Mouse (Mus musculus) limb, embryonic 13.5 days (tissue): ENCODE measurements around the gene Shq1. TPM values are rescaled to one million over a fixed set of nuclear protein-coding genes. Genes with fewer than 3 reads are reported as not detected.

ENCODE experiments used
- ATAC-seq: fragments of 200-750 bp; cut with Nextera tagmentation; 2 replicates; pipeline ENCODE4 v1.8.0; 2017; ENCODE audit warnings: low read depth, moderate number of reproducible peaks, moderate TSS enrichment; ENCODE audit not compliant: low FRiP score
- H3K27ac ChIP-seq: fragments of 300-500 bp; sonication (generic); 2 replicates; pipeline ENCODE4 v1.5.1; 2015; ENCODE audit warnings: inconsistent platforms, mild to moderate bottlenecking, moderate library complexity
- H3K27me3 ChIP-seq: fragments of 300-500 bp; sonication (generic); 2 replicates; pipeline ENCODE4 v1.6.1; 2015; ENCODE audit warnings: mild to moderate bottlenecking, inconsistent platforms
- H3K36me3 ChIP-seq: fragments of 300-500 bp; sonication (generic); 2 replicates; pipeline ENCODE4 v1.6.1; 2015; ENCODE audit warnings: inconsistent platforms, mild to moderate bottlenecking, moderate library complexity
- H3K4me1 ChIP-seq: fragments of 300-500 bp; sonication (generic); 2 replicates; pipeline ENCODE4 v1.6.1; 2015; ENCODE audit warnings: inconsistent platforms
- H3K4me2 ChIP-seq: fragments of 300-500 bp; sonication (generic); replicated peaks from 2 replicates; pipeline ENCODE4 v1.6.1; 2015; ENCODE audit warnings: inconsistent platforms, mild to moderate bottlenecking, moderate library complexity
- H3K4me3 ChIP-seq: fragments of 300-500 bp; sonication (generic); 2 replicates; pipeline ENCODE4 v1.5.1; 2015; ENCODE audit warnings: moderate library complexity, mild to moderate bottlenecking, inconsistent platforms
- H3K9ac ChIP-seq: fragments of 300-500 bp; sonication (generic); 2 replicates; pipeline ENCODE4 v1.6.1; 2015; ENCODE audit warnings: mild to moderate bottlenecking, inconsistent platforms
- H3K9me3 ChIP-seq: fragments of 300-500 bp; sonication (generic); 2 replicates; pipeline ENCODE4 v1.6.1; 2016; ENCODE audit warnings: inconsistent platforms
- WGBS: fragments of 180-500 bp; shearing (Covaris S2); methylation state at CpG from one replicate; pipeline ENCODE4 v1.1.7; 2015; 5-methylcytosine and 5-hydroxymethylcytosine counted together
- polyA plus RNA-seq: library from polyadenylated mRNA; unstranded; fragments of >200 nt; fragmentation: Nextera tagmentation; extraction: Ambion mirVana; gene quantifications from 2 replicates; pipeline ENCODE4 v1.2.1, GENCODE M21; 2015

The Shq1 gene
- polyA plus RNA-seq, 1 experiment from 2014 or later: 18.6 TPM

DNA sequence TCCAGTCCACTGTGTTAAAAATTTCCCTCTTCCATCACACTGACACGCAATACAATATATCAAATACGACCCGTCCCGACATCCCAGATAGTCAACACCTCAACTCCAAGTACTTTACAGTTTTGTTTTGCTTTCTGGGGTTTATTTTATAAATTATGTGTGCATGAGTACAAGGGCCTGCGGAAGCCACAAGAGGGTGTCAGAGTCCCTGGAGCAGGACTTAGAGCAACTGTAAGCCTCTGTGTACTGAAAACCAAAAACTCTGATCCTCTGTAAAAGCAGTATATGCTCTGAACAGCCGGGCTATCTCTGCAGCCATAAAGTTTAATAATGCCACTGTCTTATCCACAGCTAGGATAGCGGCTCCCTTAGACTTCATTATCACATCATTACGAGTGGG is 3.3 kb downstream of the Shq1 start:
- H3K27me3 ChIP-seq: 0 out of 2 replicates have a peak, but pooled peaks cover 7% of the 10 kb centered on the region
- no peak overlapping the region for H3K27ac ChIP-seq
- no peak overlapping the region for H3K4me2 ChIP-seq
- no peak for ATAC-seq
- H3K9ac ChIP-seq: no peak overlapping the region
- peaks cover 14% of the 10 kb centered on the region for H3K4me1 ChIP-seq
- H3K4me3 ChIP-seq: no peak overlapping the region
- no peaks in the 10 kb centered on the region for H3K9me3 ChIP-seq
- peaks cover 21% of the 10 kb centered on the region for H3K36me3 ChIP-seq
- WGBS: 82% methylated on average over 8 of the region's 8 CpGs

DNA sequence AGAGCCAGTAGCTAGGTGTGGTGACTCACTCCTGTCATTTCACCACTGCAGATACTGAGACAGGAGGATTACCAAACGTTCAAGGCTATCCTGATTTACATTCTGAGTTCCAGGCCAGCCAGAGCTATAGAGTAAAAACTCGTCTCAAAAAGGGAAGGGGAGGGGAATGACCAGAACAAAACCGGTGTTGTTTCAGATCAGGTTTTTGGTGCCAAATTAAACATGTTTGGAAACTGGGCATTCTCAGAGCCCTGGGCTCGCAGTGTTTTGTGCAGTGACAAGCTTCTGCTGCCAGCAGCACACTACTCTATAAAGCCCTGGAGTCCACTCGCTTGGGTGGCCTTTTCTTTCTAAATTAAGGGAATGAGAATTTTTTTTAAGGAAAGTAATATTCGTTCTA is 8.7 kb downstream of the Shq1 start:
- Histone ChIP-seq H3K9ac (no peak overlapping the region), H3K36me3 (peaks cover 39% of the 10 kb centered on the region)

DNA sequence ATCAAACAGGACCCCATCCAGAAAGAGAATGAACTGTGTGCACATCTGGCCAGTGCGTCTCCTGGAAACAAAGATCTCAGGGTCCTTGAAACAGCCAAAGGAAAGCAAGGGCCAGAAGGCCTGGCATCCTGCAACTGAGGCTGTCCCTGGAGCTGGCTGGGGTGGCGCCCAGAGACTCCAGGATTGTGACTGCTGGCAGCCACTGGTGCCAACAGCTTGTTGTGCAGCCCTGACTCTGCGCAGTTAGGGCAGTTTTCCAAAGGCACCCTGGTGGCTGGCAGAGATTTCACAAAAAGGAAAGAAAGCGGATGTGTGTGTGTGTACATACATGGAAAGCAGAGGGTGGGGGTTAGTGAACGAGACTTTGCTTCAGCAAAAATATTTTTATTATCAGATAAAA is 10.6 kb downstream of the Shq1 start:
- Histone ChIP-seq H3K36me3 (peaks cover 39% of the 10 kb centered on the region), H3K4me3 (no peak overlapping the region), H3K4me1 (peaks cover 4% of the 10 kb centered on the region; the same call in 1 of the 2 replicates), H3K9ac (no peak overlapping the region), H3K27me3 (no peaks in the 10 kb centered on the region), H3K4me2 (no peak overlapping the region), H3K9me3 (no peaks in the 10 kb centered on the region), H3K27ac (no peak overlapping the region)
- ATAC-seq: no peak
- WGBS: 85% methylated on average over 5 of the region's 5 CpGs

More for the DNA sequence above, 8.7 kb downstream of the Shq1 start:
- no peaks in the 10 kb centered on the region for H3K9me3 ChIP-seq
- 68% methylated on average over 6 of the region's 6 CpGs for WGBS
- ATAC-seq: no peak
- H3K27me3 ChIP-seq: no peaks in the 10 kb centered on the region
- no peak overlapping the region for H3K4me3 ChIP-seq
- H3K27ac ChIP-seq: no peak overlapping the region
- H3K4me2 ChIP-seq: no peak overlapping the region
- peaks cover 4% of the 10 kb centered on the region; the same call in 1 of the 2 replicates for H3K4me1 ChIP-seq

DNA sequence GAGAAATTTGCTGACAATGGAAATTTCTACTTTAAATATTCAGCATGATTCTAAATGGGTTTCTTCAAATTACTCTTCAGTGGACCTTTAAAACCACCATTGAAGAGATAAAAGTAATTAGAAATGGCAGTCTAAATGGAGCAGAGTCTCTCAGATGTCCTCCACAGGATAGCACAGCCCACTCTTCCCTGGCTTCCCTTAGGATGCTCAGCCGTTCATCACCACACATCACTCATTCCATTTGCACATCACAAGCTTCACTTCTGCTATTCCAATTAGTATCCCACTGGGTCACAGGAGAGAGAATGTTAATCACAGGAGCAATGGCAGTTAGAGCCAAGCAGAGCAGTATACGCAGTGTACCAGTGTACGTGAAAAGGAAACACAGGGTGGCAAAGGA is 18.4 kb downstream of the Shq1 start:
- no peak overlapping the region for H3K4me2 ChIP-seq
- peaks cover 6% of the 10 kb centered on the region for H3K36me3 ChIP-seq
- no peak overlapping the region for H3K4me3 ChIP-seq
- 58% methylated on average over 3 of the region's 3 CpGs for WGBS
- no peaks in the 10 kb centered on the region for H3K9me3 ChIP-seq
- no peak overlapping the region for H3K9ac ChIP-seq
- no peaks in the 10 kb centered on the region for H3K27me3 ChIP-seq
- H3K27ac ChIP-seq: no peak overlapping the region
- no peaks in the 10 kb centered on the region for H3K4me1 ChIP-seq
- ATAC-seq: no peak

DNA sequence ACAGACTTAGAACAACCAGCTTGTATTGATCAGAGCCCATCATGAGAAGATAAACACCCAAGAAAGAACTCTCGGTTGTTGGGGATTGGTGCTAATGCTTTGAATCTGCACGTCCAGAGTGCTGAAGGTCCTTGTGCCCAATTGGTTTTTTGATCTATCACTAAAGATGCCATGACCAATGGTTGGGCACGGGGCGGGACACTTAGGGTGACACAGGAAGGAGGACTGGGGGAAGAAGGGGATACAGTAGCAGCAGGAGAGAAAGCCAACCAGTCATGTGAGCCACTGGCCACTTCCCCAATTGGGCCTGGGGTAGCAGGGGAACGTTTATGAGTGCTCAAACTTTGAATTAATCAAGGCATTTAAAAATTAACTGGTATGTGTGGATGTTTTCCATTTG is 23.8 kb downstream of the Shq1 start:
- peaks cover 19% of the 10 kb centered on the region for H3K4me1 ChIP-seq
- no peak overlapping the region for H3K9ac ChIP-seq
- 76% methylated on average over 5 of the region's 5 CpGs for WGBS
- H3K4me2 ChIP-seq: no peak overlapping the region
- no peak overlapping the region for H3K27ac ChIP-seq
- H3K4me3 ChIP-seq: no peak overlapping the region
- no peaks in the 10 kb centered on the region for H3K36me3 ChIP-seq
- H3K27me3 ChIP-seq: no peaks in the 10 kb centered on the region
- ATAC-seq: no peak
- no peaks in the 10 kb centered on the region for H3K9me3 ChIP-seq

DNA sequence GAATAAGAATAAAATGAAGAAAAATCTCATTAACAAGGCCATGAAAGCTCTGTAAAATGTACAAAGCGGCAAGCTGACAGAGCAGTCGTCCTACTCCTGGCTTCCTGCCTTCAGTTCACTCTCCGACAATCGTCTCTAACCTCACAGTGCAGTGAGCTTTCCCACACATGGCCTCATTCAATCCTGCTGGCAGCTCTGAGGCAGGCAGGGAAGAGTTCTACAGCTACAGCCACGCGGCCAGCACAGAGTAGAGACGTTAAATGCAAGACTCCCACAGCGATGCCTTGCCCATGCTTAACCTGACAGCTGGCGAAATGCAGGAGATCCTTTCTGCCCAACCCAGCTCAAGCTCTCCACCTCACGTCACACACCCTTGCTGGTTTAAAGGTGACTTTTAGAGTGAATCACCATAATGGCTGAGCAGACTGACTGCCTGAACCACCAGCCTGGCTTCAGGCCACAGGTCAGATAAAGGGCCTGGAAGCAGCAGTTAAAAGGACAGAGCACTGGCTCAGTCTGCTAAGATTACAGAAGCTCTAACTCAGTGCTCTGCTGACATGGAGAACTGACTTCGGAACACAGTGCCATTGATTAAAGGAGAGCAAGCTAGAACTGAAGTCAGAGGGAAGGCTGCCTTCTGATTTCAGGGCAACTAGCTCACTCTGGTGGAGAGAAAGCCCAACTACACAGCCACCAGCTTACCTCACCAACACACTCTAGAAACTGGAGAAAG is 25.3 kb downstream of the Shq1 start:
- 34% methylated on average over 11 of the region's 11 CpGs for WGBS
- Histone ChIP-seq H3K4me1 (peaks cover 19% of the 10 kb centered on the region), H3K9ac (peak overlapping the region; percentile 43; the same call in 1 of the 2 replicates), H3K4me2 (peak overlapping the region; percentile 50), H3K4me3 (no peak overlapping the region), H3K36me3 (no peaks in the 10 kb centered on the region), H3K27me3 (no peaks in the 10 kb centered on the region), H3K9me3 (no peaks in the 10 kb centered on the region), H3K27ac (peak overlapping the region; percentile 7; the same call in 1 of the 2 replicates)
- ATAC-seq: peak; percentile 87

DNA sequence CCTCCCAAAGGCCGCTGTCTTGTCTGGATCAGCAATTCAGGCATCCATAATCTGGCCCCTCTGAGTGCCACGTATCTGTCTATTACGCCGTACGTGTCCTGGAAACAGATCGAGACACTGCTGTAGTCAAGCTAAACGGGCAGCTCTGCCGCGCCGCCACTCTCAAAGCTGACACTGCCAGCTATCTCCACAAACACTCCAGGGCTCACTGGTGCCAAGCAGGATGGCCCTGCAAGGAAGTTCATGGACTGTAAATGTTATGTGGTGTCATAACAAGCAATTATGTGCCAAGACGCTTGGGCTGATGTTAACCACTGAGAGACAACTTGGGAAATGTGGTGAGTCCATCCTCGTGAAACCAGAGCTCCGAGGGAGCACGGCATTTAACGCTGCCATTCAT is 26.3 kb downstream of the Shq1 start:
- 0 out of 2 replicates have a peak overlapping the region, but pooled peaks have one; percentile 14 for H3K9ac ChIP-seq
- H3K27me3 ChIP-seq: no peaks in the 10 kb centered on the region
- 72% methylated on average over 15 of the region's 15 CpGs for WGBS
- H3K36me3 ChIP-seq: no peaks in the 10 kb centered on the region
- peaks cover 19% of the 10 kb centered on the region for H3K4me1 ChIP-seq
- H3K4me3 ChIP-seq: no peak overlapping the region
- H3K4me2 ChIP-seq: no peak overlapping the region
- H3K9me3 ChIP-seq: no peaks in the 10 kb centered on the region
- no peak overlapping the region for H3K27ac ChIP-seq
- ATAC-seq: no peak

DNA sequence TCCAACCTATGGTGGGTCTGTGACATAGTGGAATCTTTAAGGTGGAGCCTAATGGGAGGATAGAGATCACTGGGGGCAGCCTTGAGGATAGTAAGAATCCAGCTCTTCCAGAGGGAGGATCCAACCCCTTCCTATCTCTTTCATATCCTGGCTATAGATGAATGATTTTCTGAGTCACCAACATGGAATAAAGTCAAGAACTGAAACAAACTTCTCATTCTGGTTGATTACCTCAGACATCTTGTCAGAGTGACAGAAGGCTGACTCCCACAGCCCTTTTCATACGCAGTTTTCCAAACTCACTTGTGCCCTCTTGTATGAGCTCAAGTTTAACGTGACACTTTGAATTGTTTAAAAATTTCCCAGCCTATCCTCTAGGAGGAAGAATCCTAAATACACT is 28.2 kb downstream of the Shq1 start:
- WGBS: 86% methylated on average over 2 of the region's 2 CpGs
- Histone ChIP-seq H3K36me3 (no peaks in the 10 kb centered on the region), H3K9me3 (no peaks in the 10 kb centered on the region), H3K9ac (no peak overlapping the region), H3K4me1 (peaks cover 19% of the 10 kb centered on the region), H3K27me3 (no peaks in the 10 kb centered on the region), H3K27ac (no peak overlapping the region), H3K4me2 (no peak overlapping the region), H3K4me3 (no peak overlapping the region)
- ATAC-seq: no peak

DNA sequence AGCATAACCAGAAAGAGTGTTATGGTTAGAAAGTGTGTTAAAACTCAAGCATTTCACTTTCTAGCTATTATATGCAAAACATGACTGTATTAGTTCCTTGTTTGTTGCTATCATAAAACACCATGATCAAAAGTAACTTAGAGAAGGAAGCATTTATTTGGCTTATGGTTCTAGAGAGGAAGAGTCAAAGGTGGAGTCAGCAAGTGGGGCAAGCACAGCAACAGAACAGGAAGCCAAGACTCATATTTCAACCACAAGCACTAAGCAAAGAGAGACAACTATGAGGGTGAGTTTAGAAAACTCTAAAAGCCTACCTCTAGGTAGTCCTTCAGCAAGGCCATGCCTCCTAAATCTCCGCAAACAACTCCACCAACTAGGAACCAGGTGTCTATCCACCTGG is 30.4 kb downstream of the Shq1 start:
- Histone ChIP-seq H3K27ac (no peak overlapping the region), H3K4me2 (no peak overlapping the region), H3K36me3 (0 out of 2 replicates have a peak, but pooled peaks cover 5% of the 10 kb centered on the region), H3K9ac (no peak overlapping the region), H3K27me3 (no peaks in the 10 kb centered on the region), H3K4me1 (peaks cover 16% of the 10 kb centered on the region), H3K4me3 (no peak overlapping the region), H3K9me3 (no peaks in the 10 kb centered on the region)
- WGBS: 90% methylated on average over 1 of the region's 1 CpGs
- ATAC-seq: no peak

DNA sequence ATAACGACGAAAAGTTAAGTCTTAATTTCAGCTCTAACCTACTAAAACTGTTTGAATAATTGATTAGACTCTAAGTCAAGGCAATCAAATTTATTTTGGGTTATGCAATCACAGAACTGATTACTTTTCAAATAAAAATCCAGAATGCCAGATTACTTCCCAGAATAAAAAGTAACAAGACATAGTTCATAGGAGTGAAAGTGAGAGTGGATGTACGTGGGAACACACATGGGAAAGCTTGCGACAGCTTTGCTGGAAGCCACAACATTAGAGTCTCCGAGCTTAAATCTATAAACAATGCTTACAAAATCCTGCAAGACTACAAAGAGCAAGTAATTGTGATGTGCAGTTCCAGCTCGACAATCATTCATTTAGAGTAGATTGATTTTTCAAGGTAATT is 41.9 kb downstream of the Shq1 start:
- H3K27me3 ChIP-seq: no peaks in the 10 kb centered on the region
- no peak overlapping the region for H3K4me3 ChIP-seq
- no peaks in the 10 kb centered on the region for H3K4me1 ChIP-seq
- H3K9ac ChIP-seq: no peak overlapping the region
- no peak for ATAC-seq
- H3K27ac ChIP-seq: no peak overlapping the region
- no peak overlapping the region for H3K4me2 ChIP-seq
- WGBS: 84% methylated on average over 6 of the region's 6 CpGs
- H3K36me3 ChIP-seq: peaks cover 11% of the 10 kb centered on the region; the same call in 1 of the 2 replicates
- H3K9me3 ChIP-seq: 0 out of 2 replicates have a peak, but pooled peaks cover 4% of the 10 kb centered on the region

DNA sequence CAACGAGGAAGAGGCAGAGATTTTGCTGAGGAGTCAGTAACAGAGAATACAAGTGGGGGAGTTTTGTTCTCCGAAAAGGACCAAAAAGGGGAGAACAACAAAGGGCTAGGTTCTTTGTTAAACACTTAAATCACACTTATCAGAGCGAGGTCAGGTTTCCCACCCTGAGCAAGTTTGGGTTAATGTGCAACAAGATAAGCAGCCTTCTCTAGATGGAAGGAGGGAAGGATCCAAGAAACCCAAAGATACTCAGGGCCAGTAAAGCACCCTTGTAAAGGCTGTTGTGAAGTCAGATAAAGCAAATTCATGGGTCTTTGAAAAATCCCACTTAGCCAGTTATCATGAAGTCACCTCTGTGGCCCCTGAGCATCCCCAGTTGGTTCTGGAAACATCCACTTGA is 42.7 kb downstream of the Shq1 start:
- H3K27ac ChIP-seq: no peak overlapping the region
- no peak overlapping the region for H3K9ac ChIP-seq
- no peak overlapping the region for H3K4me3 ChIP-seq
- H3K36me3 ChIP-seq: peaks cover 9% of the 10 kb centered on the region; the same call in 1 of the 2 replicates
- ATAC-seq: no peak
- WGBS: 85% methylated on average over 3 of the region's 3 CpGs
- H3K9me3 ChIP-seq: 0 out of 2 replicates have a peak, but pooled peaks cover 4% of the 10 kb centered on the region
- H3K27me3 ChIP-seq: no peaks in the 10 kb centered on the region
- no peaks in the 10 kb centered on the region for H3K4me1 ChIP-seq
- no peak overlapping the region for H3K4me2 ChIP-seq

DNA sequence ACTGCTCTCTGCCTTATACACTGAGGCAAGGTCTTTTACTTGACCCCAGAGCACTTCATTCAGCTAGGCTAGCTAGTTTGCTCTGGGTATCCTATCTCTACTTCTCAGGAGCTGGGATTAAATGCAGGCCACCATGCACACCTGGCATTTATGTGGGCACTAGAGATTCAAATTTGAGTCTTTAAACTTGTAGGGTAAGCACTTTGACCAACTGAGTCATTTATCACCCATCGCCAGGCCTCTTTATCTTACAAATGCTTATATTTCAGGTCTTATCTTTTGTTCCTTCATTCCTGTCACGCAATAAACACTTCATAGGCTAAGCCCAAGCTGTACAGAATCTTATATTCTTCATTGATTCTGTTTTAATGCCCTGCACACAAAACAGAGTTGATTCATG is 47.0 kb downstream of the Shq1 start:
- Histone ChIP-seq H3K27me3 (no peaks in the 10 kb centered on the region), H3K4me2 (no peak overlapping the region), H3K9me3 (no peaks in the 10 kb centered on the region), H3K9ac (no peak overlapping the region), H3K4me1 (0 out of 2 replicates have a peak, but pooled peaks cover 4% of the 10 kb centered on the region), H3K36me3 (peaks cover 13% of the 10 kb centered on the region; the same call in 1 of the 2 replicates), H3K27ac (no peak overlapping the region), H3K4me3 (no peak overlapping the region)
- no peak for ATAC-seq
- 94% methylated on average over 2 of the region's 2 CpGs for WGBS
